Mouse (Mus musculus) G1E (cell line): Measurements from ENCODE around the gene Cep41.

ENCODE experiments used
- CTCF ChIP-seq: IDR thresholded peaks from 2 replicates; pipeline ENCODE4 v1.5.1; 2012; ENCODE audit warnings: low read depth, low read length, inconsistent platforms, mixed read lengths
- GATA1 ChIP-seq: IDR thresholded peaks from 2 replicates; pipeline ENCODE4 v1.6.1; 2012; ENCODE audit warnings: borderline replicate concordance, low read length, inconsistent platforms, mixed read lengths

DNA sequence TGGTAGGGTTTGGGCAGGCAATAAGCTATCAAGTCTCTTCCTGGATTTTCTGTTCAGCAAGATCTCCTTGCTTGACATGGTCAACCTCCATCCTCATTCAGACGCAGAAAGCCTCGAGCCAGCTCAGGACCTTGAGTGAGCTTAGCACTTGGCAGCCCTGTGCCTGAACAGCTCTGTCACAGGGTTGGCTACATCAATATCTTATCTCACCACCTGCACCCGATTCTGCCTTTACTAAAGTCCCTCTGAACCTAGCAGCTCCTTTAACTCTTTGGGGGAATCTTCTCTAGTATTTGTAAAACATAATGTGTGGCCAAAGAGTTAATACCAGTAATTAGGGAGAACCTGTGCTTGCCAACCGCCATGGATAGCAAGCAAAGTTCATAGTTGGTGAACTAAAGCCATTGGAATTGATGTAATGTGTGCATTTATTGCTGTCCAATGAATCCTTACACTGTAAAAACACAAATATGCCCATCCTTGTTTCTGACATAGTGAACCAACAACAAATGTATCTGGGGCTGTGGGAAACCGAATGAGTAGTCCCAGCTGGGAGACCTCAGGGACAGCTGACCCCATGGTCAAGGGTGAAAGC is 54.8 kb downstream of the Cep41 start, which contains the start of gene Cpa1:
- no peak for TF ChIP-seq GATA1
- TF ChIP-seq CTCF = no peak
